Mouse (Mus musculus) right cerebral cortex, postnatal 4 days (tissue): ENCODE data around the gene Lsm2.
"Not testable (repeated sequence)": the region's sequence is repeated elsewhere in the genome, so short reads cannot be mapped to it uniquely, and the experiment has no call there.

ENCODE experiments used
- DNase-seq: peaks from one replicate; pipeline ENCODE4 v3.0.0-alpha.2; 2022

The Lsm2 gene

DNA sequence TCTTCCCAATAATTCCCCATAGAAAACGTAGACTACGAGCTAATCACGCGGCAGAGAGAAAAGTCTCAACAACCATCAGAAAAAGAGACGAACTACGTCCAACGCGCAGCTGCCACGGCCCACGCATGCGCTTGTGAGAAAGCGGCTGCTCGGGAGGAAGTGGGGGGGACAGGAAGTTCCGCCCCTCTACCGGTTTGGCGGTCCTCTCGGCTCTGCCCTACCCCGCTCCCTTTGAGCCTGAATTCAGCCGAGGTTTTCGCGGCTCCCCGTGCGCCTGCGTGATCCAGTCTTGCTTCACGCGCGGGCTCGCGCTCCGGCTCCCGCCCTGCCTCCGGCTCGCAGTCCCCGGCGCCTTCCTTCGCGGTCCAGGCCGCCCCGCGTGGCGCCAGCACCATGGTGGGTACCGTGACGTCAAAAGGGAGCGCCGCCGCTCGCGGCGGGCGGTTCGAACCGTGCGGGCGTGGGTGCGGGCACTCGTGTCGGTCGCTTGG is at the start of gene Lsm2:
Gene Lsm2, plus strand, starts transcription at position 173 of the 491 bp plus-strand sequence.
- peak; percentile 83 for DNase-seq

DNA sequence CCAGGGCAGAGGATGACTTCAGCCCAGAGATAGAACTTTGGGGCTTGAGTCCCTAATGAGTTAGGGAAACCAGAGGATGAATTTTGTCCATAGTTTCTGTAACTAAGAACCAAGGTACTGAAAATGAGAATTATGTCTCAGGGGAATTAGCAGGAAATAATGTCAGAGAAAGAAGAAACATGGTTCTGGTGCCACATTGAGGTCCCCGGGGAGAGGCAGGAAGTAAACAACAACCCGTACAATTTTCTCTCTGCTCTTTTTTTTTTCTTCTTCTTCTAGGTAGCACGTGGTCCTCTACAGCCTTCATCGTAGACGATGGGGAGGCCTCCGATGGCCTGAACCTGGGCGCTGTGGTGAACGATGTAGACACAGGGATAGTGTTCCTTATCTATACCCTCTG is 49.4 kb upstream of the Lsm2 start:
- no peak for DNase-seq

DNA sequence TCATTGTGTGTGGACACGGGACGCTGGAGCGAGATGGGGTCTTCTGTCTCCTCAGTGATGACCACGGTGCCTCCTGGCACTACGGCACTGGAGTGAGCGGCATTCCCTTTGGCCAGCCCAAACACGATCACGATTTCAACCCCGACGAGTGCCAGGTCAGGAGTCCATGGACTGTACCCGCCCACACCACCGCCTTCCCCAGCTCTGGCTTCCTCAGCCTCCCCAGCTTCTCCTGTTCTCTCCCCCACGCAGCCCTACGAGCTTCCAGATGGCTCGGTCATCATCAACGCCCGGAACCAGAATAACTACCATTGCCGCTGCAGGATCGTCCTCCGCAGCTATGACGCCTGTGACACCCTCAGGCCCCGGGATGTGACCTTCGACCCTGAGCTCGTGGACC is 47.6 kb upstream of the Lsm2 start:
- DNase-seq = no peak

DNA sequence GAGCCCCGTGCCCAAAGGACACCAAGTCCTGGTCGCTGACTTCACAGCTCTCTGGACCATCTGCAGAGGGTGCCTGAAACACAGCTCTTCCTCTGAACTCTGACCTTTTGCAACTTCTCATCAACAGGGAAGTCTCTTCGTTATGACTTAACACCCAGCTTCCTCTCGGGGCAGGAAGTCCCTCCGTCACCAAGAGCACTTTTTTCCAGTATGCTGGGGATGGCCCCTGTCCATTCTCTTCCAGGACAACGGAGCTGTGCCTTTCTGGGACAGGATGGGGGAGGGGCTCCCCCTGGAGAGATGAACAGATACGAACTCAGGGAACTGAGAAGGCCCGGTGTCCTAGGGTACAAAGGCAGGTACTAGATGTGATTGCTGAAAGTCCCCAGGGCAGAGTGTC is 46.8 kb upstream of the Lsm2 start:
- no peak for DNase-seq

DNA sequence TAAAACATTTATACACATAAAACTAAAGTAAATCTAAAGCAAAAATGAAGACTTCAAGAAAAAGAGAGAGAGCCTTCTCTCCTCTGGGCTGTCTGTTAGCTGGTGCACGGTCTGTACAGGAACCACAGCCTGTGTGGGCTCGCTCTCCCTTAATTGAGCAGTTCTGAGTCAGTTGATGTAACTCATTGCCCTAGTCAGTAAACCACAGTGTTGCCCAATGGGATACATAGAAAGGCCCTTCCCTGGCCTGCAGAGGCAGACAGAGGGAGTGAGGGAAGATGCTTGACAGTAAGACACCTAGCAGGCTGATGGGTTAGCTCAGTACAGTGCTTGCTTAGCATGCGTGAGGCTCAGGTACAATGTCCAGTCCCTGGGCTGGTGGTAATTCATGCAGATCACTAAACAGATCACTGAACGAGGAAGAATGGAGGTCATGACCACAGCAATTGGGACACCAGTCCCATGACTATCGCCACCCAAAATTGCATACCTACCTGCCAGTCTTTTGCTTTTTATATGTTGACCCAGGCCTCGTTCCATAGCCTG is 43.6 kb upstream of the Lsm2 start:
- DNase-seq = no peak

DNA sequence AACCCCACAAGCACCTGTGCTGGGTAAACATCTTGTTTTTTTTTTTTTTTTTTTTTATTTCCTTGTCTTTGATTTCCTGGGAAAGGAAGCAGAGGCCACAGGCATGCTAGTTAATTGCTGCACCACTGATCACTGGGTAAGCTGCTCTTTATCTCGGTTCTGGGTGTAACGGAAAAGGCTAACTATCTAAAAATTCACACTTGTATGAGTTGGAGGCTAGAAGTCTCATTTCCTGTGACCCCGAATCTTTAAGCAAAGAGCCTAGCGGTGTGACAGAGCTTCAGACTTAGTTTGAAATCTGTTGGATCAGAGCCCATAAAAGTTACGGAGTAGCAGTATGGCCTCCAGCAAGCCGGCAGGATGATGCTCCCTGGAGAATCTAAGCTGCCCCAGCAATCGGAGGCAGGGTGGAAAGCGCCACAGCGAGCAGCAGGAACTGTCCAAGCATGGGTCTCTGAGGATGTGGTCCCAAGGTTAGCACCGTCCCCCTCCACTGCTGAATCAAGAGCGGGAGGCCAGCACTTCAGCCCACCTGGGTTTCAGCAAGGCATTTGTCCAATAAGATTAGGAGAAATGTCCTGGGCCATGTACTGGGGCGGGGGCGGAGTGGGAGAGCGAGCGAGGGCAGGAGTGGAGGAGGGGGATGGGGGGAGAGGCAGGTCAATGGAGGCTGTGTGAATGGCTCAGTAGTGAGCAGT is 40.2 kb upstream of the Lsm2 start:
- no peak for DNase-seq

DNA sequence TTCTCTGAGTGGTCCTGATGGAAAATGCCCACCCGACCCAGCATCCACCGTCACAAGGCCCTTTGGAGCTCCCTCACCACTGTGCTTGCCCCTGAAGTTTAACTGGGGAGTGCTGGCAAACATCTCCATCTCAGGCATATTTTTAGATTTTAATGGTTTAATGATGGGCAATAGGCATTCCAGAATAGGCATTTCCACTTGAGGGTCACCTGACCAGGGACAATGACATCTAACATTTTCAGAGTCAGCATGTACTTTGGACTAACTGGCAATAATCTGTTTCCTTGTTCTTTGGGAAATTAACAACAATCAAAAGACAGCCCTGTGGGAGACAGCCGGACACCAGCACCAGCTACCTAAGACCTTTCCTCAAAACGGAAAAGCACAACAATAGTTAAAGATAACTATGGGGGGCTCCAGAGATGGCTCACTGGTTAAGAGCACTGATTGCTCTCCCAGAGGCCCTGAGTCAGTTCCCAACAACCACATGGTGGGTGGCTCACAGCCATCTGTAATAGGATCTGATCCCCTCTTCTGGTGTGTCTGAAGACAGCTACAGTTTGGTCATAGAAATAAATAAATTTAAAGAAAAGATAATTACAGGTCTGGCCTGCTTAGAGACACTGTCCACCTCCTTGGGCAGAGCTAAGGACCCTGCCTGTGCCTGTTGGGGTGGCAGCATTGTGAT is 38.4 kb upstream of the Lsm2 start:
- no peak for DNase-seq

DNA sequence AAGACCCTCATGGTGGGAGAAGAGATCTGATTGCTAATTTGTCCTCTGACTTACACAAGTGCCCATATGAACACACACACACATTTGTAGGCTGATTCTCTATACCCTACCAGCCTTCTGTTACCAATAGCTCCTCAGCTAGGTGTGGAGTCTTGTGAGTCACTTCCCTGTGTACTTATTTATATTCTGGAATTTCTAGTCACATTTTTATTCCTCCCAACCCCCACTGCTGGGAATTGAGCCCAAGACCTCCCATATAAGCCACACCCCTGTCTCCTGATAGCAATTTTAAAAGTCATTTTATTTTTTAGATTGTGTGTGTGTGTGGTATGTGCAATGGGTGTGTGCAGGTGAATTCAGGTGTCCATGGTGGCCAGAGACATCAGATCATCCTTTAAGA is 37.3 kb upstream of the Lsm2 start:
- no peak for DNase-seq

DNA sequence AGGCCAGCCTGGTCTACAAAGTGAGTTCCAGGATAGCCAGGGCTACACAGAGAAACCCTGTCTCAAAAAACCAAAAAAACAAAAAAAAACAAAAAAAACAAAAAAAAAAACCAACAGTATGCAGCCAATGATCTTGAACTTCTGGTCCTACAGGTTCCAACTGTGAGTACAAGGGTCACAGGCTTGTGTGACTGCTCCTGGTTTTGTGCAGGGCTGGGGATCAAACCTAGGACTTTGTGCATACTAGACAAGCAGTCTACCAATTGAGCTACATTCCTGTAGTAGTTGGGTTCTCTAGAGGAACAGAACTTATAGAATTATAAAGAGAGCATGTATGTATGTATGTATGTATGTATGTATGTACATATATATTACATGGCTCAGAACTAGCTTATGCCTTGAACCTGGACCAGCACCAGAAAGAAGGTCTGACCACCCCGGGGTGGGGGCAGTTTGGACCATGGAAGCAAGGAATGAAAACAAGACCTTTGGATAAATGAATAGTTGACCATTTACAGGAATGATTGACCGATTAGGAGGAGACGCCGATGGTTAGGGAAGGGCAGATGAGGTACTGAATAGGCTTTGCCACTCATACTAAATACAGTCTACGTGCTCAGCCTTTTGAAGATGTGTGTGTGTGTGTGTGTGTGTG is 35.0 kb upstream of the Lsm2 start:
- DNase-seq = no peak

DNA sequence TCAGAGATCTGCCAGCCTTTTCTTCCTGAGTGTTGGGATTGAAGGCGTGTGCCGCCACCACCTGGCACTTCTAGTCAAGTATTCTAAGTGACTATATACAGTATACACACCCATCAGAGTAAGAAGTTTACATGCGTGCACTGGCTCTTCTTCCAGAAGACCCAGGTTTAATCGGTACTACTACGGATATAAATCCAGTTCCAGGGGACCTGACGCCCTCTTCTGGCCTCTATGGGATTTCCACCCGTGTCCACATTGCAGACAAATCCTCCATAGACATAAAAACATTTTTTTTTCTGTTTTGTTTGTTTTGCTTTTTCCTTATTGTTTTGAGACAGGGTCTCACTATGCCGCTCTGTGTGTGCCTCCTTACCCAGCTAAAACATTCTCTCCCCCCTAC is 34.1 kb upstream of the Lsm2 start:
- DNase-seq = no peak

DNA sequence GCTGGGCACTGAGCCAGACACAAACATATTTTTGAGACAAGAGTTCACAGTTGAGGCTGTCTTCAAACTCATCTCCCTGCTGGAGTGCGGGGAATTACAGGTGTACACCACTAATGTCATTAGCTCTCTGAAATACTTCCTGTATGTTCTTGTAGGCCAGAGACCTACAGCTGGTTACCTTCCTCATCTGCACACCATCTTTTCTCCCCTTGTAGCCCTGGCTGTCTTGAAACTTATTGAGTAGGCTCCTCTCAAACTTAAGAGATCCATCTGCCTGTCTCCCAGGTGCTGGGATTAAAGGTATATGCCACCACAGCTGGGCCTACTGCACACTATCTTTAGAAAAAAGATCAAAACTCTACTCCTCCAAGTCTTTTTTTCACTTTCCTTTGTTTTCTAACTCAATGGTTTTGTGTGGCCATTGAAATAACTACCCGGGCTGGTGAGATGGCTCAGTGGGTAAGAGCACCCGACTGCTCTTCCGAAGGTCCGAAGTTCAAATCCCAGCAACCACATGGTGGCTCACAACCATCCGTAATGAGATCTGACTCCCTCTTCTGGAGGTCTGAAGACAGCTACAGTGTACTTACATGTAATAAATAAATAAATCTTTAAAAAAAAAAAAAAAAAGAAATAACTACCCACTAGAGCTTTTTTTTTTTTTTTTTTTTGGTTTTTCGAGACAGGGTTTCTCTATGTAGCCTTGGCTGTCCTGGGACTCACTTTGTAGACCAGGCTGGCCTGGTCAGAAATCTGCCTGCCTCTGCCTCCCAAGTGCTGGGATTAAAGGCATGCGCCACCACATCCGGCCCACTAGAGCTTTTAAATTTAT is 32.7 kb upstream of the Lsm2 start:
- DNase-seq = not testable (repeated sequence)

DNA sequence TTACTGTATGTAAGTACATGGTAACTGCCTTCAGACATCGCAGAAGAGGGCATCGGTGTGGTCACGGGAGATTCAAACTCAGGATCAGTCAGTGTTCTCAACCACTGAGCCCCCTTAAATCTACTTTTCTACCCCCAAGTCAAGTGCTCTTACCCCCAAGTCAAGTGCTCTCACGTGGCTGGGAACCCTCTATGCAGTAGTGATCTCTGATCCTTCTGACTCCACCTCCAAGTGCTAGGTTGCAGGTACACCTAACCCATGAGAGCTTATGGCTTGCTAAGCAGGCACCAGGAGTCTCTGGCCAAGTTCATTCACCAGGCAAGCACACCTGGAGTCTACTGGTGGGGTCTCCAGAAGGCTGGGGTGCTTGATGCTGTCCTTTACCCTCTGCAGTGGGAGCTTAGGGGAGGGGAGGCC is 32.1 kb upstream of the Lsm2 start:
- no peak for DNase-seq

DNA sequence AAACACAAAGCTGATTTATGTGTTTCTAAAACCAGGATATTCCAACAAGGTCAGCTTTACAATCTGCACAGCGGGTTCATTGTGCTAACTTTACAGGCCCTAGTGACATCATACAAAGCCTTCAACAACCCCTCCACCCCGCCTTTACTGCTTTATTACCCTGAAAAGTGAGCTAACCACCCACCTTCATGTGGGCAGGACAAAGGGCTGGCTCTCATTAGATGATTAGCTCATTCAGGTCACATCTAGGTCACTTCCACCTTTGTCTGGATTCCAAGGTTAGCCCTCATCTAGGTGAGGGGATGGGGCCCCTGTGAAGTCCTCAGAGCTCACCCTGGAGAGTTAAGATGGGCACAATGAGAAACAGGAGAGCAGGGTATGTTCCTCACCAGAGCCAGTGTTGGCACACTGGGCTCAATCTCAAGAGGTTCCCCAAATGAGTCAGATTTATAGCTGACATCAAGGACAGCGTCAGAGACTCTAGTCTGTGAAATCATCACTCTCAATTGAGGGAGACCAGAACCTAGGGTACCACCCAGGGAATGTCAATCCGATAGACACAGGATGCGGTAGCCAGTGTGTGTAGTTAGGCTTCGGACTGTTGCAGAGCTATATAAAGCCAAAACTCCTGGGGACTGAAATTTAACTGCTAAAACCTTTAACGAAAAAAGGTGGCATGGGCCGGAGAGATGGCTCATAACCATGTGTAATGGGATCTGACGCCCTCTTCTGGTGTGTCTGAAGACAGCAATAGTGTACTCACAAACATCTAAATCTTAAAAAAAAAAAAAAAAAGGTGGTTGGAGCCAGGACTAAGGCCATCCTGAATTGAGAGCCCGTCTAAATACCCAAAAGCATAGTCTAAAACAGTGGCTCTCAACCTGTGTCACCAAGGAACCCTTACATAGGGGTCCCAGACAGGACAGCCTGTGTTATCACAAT is 30.9 kb upstream of the Lsm2 start:
- DNase-seq = no peak

DNA sequence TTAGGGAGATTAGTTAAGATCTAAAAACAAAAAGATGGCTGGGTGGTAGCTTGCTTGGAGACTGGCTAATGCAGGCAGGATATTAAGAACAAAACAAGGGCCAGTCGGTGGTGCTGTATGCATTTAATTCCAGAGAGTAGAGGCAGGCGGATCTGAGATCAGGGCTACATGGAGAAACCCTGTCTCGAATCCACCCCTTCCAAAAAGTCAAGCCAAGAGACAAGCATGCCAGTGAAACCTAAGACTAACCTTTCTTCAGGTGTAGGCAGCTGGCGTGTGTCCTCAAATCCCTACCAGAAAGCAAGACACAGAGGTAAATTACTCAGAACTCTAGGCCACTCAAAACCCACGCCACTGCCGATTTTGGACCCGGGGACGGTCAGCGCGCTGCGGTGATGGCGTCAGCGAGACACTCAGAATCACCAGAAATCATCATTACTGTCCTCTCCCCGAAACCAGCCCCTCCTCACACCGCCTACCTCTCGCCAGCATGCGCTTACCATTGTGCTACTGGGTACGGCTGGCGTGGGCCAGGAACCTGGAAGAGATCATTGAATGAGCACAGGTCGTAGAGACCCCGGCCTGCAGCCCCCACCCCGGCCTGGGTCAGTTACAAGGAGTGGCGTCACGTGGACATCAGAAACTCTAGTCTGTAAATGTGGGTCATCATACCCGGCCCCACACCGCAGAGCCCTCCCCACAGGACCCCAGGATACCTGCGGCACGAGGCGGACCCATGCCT is 29.9 kb upstream of the Lsm2 start:
- DNase-seq = no peak

DNA sequence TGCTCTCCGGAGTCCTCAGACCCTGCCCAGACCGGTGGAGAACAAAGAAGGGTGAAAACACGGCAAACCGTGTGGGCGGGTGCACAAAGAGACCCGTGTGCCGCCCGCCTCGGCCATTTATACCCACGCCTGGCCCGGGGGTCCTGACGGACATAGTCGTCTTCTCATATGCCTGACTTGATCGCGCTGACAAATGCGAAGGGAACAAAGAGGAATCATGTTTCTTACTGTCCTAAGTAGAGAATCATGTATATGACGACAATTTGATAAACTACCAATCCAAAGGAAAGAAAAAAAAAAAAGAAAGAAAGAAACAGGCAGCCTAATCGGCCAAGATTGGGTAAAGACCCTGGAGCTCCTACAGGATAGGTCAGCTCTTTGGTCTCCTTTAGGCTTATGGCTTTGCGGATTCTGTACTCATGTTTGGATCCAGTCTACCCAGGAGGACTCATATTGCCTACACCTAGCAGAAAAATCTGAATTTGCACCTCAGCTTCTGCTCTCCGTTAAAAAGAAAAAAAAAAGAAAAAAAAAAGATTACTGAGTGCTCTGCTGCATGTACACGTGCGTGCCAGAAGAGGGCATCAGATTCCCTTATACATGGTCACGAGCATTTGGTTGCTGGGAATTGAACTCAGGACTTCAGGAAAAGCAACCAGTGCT is 29.2 kb upstream of the Lsm2 start:
- DNase-seq = peak; percentile 91

DNA sequence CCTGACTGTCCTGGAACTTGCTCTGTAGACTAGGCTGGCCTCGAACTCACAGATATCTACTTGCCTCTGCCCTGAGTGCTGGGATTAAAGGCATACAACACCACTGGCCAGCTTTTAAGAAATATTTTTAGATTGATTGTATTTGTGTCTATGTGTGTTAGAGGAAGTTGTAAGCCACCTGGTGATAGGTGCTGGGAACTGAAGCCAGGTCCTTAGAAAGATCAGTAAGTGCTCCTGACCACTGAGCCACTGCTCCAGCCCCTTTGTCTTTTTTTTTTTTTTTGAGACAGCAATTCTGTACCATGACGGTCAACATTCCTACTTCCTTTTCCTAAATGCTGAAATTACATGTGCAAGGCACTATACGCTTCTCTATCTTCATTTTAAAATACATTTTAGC is 28.4 kb upstream of the Lsm2 start:
- no peak for DNase-seq

DNA sequence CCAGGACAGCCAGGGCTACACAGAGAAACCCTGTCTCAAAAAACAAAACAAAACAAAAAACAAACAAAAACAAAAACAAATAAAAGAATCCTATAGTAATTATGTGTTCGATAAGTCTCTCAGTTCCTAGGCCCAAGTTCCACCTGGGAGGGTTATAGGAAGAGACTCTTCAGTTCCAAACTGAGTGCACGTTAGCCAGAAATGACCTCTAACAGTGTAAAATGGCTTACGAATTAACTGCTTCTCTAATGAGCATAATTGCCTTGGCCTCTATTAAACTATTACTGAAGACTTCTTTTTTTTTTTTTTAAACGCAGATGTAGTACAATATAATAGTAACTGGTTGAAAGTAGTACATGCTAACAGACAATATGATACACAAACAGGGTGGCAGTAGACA is 27.8 kb upstream of the Lsm2 start:
- DNase-seq = no peak

DNA sequence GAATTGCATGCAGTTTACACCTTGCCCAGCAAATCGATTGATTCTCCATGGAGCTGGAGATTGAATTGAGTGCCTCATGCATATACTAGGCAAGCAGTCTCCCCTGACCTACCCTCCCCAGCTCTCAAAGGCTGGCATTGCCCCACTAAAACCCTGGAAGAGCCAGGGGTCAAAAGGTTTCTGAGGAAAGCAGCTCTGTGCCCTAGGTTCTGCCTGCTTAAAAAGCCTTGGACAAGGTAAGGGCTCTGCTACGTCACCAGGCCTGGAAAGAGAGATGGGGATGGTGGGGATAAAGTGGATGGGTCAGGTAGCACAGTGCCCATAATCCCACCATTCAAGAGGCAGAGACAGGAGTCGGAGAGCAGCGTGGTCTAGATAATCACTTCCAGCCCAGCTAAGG is 26.8 kb upstream of the Lsm2 start:
- DNase-seq = no peak

DNA sequence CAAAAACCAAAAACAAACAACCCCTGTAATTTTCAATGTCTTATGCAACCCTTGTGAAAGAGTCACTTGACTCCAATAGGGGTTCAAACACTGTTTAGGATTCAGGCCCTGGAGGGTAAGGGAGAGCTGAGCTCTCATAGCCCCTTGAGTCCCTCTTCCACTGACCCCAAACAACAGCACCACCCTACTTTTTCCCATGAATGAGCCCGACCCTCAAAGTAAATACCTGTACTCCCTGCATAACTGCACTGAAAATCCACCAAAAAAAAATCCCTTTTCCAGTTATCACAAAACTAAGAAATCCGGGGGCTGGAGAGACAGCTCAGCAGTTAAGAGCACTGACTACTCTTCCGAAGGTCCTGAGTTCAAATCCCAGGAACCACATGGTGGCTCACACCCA is 25.8 kb upstream of the Lsm2 start:
- DNase-seq = no peak

DNA sequence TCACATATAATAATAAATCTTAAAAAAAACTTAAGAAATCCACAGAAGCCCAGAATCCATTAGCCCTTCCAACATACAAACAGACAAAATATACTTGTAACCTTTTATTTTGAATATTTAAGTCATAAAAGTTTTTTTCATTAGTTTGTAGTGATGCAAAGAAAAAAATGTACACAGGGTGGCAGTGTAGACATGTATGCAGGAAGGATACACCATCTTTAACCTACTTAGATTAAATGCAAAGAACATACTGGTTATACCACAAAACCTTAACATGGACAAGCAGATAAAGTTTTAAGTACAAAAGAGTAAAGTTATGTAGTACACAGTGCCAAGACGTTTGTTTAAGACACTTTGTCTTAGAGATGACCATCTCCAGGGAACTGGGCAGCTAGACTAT is 25.3 kb upstream of the Lsm2 start:
- DNase-seq = no peak
